Mouse (Mus musculus): Measurements from ENCODE around the gene Dohh.
A peak's percentile ranks its signal among the peaks of the same experiment; 100 is the strongest.

The Dohh gene

GRCm38 (mm10) chr10:81384605-81384982 lies 366 bp downstream of the Dohh start:
- no peak for DNase-seq (ENCODE audit: low spot score in 2 of 2)

GRCm38 (mm10) chr10:81385603-81386306 lies 1.5 kb downstream of the Dohh start:
- no peak for DNase-seq (ENCODE audit: low spot score in 2 of 2)

GRCm38 (mm10) chr10:81387716-81388115 lies 3.5 kb downstream of the Dohh start:
- no peak for DNase-seq (ENCODE audit: low spot score in 2 of 2)

GRCm38 (mm10) chr10:81388505-81389055 lies 4.4 kb downstream of the Dohh start, which contains the start of gene Gm48552:
Gm48552 (plus strand) TSS chr10:81389005.
- no peak for DNase-seq (ENCODE audit: low spot score in 2 of 2)

GRCm38 (mm10) chr10:81389373-81389772 lies 5.1 kb downstream of the Dohh start:
- DNase-seq (ENCODE audit: low spot score in 2 of 2), result no peak

GRCm38 (mm10) chr10:81389801-81390677 lies 5.8 kb downstream of the Dohh start:
- peak in 1 of 2 experiments; percentile 70 for DNase-seq (ENCODE audit: low spot score in 2 of 2)

- DNase-seq (ENCODE audit: low spot score in 2 of 2), result no peak
Measured at GRCm38 (mm10) chr10:81390678-81390965, 6.4 kb downstream of the Dohh start.

GRCm38 (mm10) chr10:81392270-81392669 lies 8.0 kb downstream of the Dohh start:
- no peak for DNase-seq (ENCODE audit: low spot score in 2 of 2)

GRCm38 (mm10) chr10:81392781-81393185 lies 8.6 kb downstream of the Dohh start, which contains the start of gene Smim24:
Smim24 (plus strand) TSS chr10:81393051.
- no peak for DNase-seq (ENCODE audit: low spot score in 2 of 2)

GRCm38 (mm10) chr10:81393456-81394063 lies 9.3 kb downstream of the Dohh start:
- no peak for DNase-seq (ENCODE audit: low spot score in 2 of 2)

GRCm38 (mm10) chr10:81395127-81395526 lies 10.9 kb downstream of the Dohh start:
- peak in 1 of 2 experiments; percentile 66 for DNase-seq (ENCODE audit: low spot score in 2 of 2)

- DNase-seq (ENCODE audit: low spot score in 2 of 2), result no peak
Measured at GRCm38 (mm10) chr10:81395865-81396264, 11.6 kb downstream of the Dohh start.

GRCm38 (mm10) chr10:81396749-81397148 lies 12.5 kb downstream of the Dohh start:
- no peak for DNase-seq (ENCODE audit: low spot score in 2 of 2)

GRCm38 (mm10) chr10:81399296-81399695 lies 15.1 kb downstream of the Dohh start:
- no peak for DNase-seq (ENCODE audit: low spot score in 2 of 2)

GRCm38 (mm10) chr10:81399798-81400308 lies 15.6 kb downstream of the Dohh start:
- DNase-seq (ENCODE audit: low spot score in 2 of 2), result no peak

GRCm38 (mm10) chr10:81400371-81401204 lies 16.4 kb downstream of the Dohh start:
- no peak for DNase-seq (ENCODE audit: low spot score in 2 of 2)

- no peak for DNase-seq (ENCODE audit: low spot score in 2 of 2)
Measured at GRCm38 (mm10) chr10:81401205-81401520, 16.9 kb downstream of the Dohh start.

GRCm38 (mm10) chr10:81401521-81402226 lies 17.4 kb downstream of the Dohh start:
- DNase-seq (ENCODE audit: low spot score in 2 of 2), result peak in 1 of 2 experiments; percentile 71

- DNase-seq (ENCODE audit: low spot score in 2 of 2), result no peak
Measured at GRCm38 (mm10) chr10:81402227-81402765, 18.1 kb downstream of the Dohh start.

- no peak for DNase-seq (ENCODE audit: low spot score in 2 of 2)
Measured at GRCm38 (mm10) chr10:81403511-81403910, 19.3 kb downstream of the Dohh start.

Measured in frontal cortex, postnatal 10 days (tissue).